Mouse (Mus musculus) G1E (cell line): ENCODE measurements around the gene Fitm1.

Source experiments
- CTCF ChIP-seq: IDR thresholded peaks from 2 replicates; pipeline ENCODE4 v1.5.1; 2012; ENCODE audit warnings: low read depth, low read length, inconsistent platforms, mixed read lengths
- GATA1 ChIP-seq: IDR thresholded peaks from 2 replicates; pipeline ENCODE4 v1.6.1; 2012; ENCODE audit warnings: borderline replicate concordance, low read length, inconsistent platforms, mixed read lengths
- POLR2AphosphoS5 ChIP-seq: IDR thresholded peaks from 2 replicates; pipeline ENCODE4 v1.6.1; 2012; ENCODE audit warnings: low read depth, low read length, inconsistent platforms; ENCODE audit not compliant: insufficient replicate concordance
- TAL1 ChIP-seq: conservative IDR thresholded peaks from 2 replicates; pipeline ENCODE4 v1.6.1; 2012; ENCODE audit warnings: low read depth, low read length, inconsistent platforms, mixed read lengths

- TF ChIP-seq CTCF (no peak), GATA1 (no peak), TAL1 (no peak), POLR2AphosphoS5 (no peak)
Observed at GRCm38 (mm10) chr14:55615876-55616275, 40.5 kb downstream of the Fitm1 start.
